Mouse (Mus musculus) cerebellum, adult 2 months (tissue): ENCODE data around the gene Casz1.

Experiments
- CTCF ChIP-seq: fragments of 200-500 bp; IDR thresholded peaks from 2 replicates; pipeline ENCODE4 v1.5.1; 2011; ENCODE audit warnings: low read depth, mild to moderate bottlenecking, control low read depth, low read length, moderate library complexity, borderline replicate concordance; ENCODE audit not compliant: insufficient read depth
- POLR2A ChIP-seq: fragments of 200-500 bp; IDR thresholded peaks from 2 replicates; pipeline ENCODE4 v1.6.1; 2011; ENCODE audit warnings: low read length, control low read depth, borderline replicate concordance; ENCODE audit not compliant: insufficient read depth

GRCm38 (mm10) chr4:148758863-148759262 is 45.4 kb upstream of the Casz1 start:
- no peak for TF ChIP-seq POLR2A
- no peak for TF ChIP-seq CTCF
